Mouse (Mus musculus) heart, postnatal 25 days (tissue): ENCODE data around the gene Zfp960. TPM values are rescaled to one million over a fixed set of nuclear protein-coding genes. Genes with fewer than 3 reads are reported as not detected.
"Not testable (repeated sequence)": the region's sequence is repeated elsewhere in the genome, so short reads cannot be mapped to it uniquely, and the experiment has no call there.

Source experiments
- DNase-seq: peaks from one replicate; pipeline ENCODE4 v3.0.0; 2022; ENCODE audit warnings: low spot score
- intact Hi-C: fragments of 180-260 bp; cut with DNase I; formaldehyde crosslinking; loops from one replicate; pipeline ENCODE4 v1.15.1; 2025
- total RNA-seq, 2 experiments: library from RNA; stranded (reverse); gene quantifications; 2 replicates each; pipeline ENCODE4 v1.2.3; 2021

The Zfp960 gene
- 1 to 10 TPM; 6.1 to 7.5 TPM for total RNA-seq

DNA sequence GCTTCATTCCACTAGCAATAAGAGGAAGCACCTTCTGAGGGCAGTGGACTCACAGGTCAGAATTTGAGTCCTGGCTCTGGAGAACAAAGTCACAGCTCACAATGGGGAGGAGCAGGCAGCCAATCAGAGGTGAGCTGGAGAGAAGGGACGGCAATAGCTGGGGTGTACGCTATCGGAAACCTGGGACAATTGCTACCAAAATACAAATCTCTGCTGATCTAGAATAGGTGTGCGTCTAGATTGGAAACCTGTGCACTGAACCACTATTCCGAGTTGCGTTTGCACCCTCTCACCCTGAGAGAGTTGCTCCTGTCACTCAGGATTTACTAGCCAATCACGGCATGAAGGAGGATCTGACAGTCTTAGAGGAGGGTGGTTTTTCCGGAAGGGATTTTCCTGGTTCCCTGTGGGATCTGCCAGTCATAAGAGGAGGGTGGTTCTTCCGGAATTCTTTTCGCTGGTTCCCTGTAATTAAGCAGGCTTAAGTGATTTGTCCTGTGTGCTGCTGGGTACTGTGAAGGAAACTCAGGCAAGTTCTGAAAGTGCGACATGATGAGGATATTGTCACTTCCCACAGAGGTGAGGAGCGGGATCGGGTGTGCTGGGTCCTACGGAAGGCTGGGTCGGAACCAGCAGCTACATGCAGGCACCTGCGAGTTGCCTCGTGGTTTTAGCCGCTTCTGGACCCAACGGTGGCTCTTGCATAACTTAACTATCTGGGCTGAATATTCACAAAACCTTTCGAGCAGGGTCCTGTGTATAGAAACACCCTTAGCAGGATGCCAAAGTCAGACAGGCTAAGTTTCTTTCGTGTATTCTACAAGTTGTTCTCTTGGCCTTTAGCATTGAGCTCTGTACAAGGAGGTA, at the start of gene Zfp960:
TSS of gene Zfp960 (plus strand) at position 486 of the 867 bp plus-strand sequence.
- peak; percentile 80 for DNase-seq
- intact Hi-C loops, result not testable (repeated sequence)

GRCm38 (mm10) chr17:17018071-17018470, 45.8 kb upstream of the Zfp960 start:
- intact Hi-C loops, result not testable (repeated sequence)

GRCm38 (mm10) chr17:17059566-17059965, 4.3 kb upstream of the Zfp960 start:
- intact Hi-C loops, DNase-seq: not testable (repeated sequence)

More at GRCm38 (mm10) chr17:17018071-17018470, 45.8 kb upstream of the Zfp960 start:
- DNase-seq, result not testable (repeated sequence)

DNA sequence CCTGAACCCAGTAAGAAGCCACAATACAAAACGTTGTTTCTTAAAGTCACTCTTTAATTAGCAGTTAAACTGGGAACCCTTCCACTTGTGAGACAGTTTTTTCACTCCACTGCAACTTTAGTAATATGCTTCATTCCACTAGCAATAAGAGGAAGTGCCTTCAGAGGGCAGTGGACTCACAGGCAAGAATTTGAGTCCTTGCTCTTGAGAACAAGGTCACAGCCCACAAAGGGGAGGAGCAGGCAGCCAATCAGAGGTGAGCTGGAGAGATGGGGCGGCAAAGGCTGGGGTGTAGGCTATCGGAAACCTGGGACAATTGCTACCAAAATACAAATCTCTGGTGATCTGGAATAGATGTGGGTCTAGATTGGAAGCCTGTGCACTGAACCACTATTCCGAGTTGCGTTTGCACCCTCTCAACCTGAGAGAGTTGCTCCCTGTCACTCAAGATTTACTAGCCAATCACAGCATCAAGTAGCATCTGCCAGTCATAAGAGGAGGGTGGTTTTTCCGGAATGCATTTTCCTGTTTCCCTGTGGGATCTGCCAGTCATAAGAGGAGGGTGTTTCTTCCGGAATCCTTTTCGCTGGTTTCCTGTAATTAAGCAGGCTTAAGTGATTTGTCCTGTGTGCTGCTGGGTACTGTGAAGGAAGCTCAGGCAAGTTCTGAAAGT, 57.1 kb downstream of the Zfp960 start, which contains the start of gene Zfp97:
TSS of gene Zfp97 (plus strand) at position 586 of the 673 bp plus-strand sequence.
- intact Hi-C loops, DNase-seq: not testable (repeated sequence)

Other genes with a start within 250 kb of the Zfp960 start
- 1 to 10 TPM; 6.8 to 7.0 TPM for gene Zfp97, start 57.3 kb downstream of the Zfp960 start, total RNA-seq